Mouse (Mus musculus) cerebellum, adult (tissue): ENCODE results near the gene Prkcsh.

ENCODE experiments used
- ATAC-seq: cut with Nextera tagmentation; 2 replicates; pipeline ENCODE4 v1.9.2; 2017; ENCODE audit warnings: mild to moderate bottlenecking, moderate library complexity, mixed read lengths; ENCODE audit not compliant: insufficient number of reproducible peaks, low FRiP score, low TSS enrichment

Prkcsh gene

GRCm38 (mm10) chr9:21983911-21984310 is 18.7 kb upstream of the Prkcsh start:
- ATAC-seq, result no peak

- no peak for ATAC-seq
These were observed 14.8 kb upstream of the Prkcsh start for GRCm38 (mm10) chr9:21987592-21988342.

GRCm38 (mm10) chr9:21988421-21989101 is 14.0 kb upstream of the Prkcsh start:
- ATAC-seq, result peak; percentile 39; the same call in 1 of the 2 replicates

- peak; percentile 50 for ATAC-seq
These were observed 13.1 kb upstream of the Prkcsh start, which contains the start of gene Rgl3 for GRCm38 (mm10) chr9:21989230-21990110. TSS of gene Rgl3 (minus strand) at chr9:21989446.

GRCm38 (mm10) chr9:21992227-21992626 is 10.4 kb upstream of the Prkcsh start:
- ATAC-seq, result no peak

- ATAC-seq, result no peak
These were observed 6.3 kb upstream of the Prkcsh start for GRCm38 (mm10) chr9:21996178-21996867.

GRCm38 (mm10) chr9:22000296-22000695 is 2.3 kb upstream of the Prkcsh start:
- no peak for ATAC-seq

- no peak for ATAC-seq
These were observed 973 bp upstream of the Prkcsh start for GRCm38 (mm10) chr9:22001633-22002032.

GRCm38 (mm10) chr9:22003163-22003554 is 553 bp downstream of the Prkcsh start:
- no peak for ATAC-seq

GRCm38 (mm10) chr9:22004546-22004945 is 1.9 kb downstream of the Prkcsh start:
- ATAC-seq, result no peak

GRCm38 (mm10) chr9:22011055-22011454 is 8.4 kb downstream of the Prkcsh start:
- ATAC-seq, result no peak

GRCm38 (mm10) chr9:22012731-22013130 is 10.1 kb downstream of the Prkcsh start:
- ATAC-seq, result no peak

GRCm38 (mm10) chr9:22016245-22016644 is 13.6 kb downstream of the Prkcsh start:
- ATAC-seq, result no peak

GRCm38 (mm10) chr9:22017208-22017825 is 14.7 kb downstream of the Prkcsh start:
- peak; percentile 84 for ATAC-seq

GRCm38 (mm10) chr9:22024592-22024991 is 22.0 kb downstream of the Prkcsh start:
- ATAC-seq, result no peak

- no peak for ATAC-seq
These were observed 25.9 kb downstream of the Prkcsh start for GRCm38 (mm10) chr9:22028467-22028866.

- ATAC-seq, result no peak
These were observed 27.8 kb downstream of the Prkcsh start for GRCm38 (mm10) chr9:22030386-22030785.

GRCm38 (mm10) chr9:22035300-22036044 is 32.9 kb downstream of the Prkcsh start:
- ATAC-seq, result no peak

- ATAC-seq, result no peak
These were observed 35.2 kb downstream of the Prkcsh start for GRCm38 (mm10) chr9:22037826-22038225.
